Mouse (Mus musculus): ENCODE measurements at regions not wholly inside any gene's neighbourhood (a gene's known extent, or its start where the extent isn't known, plus 50 kb on each side); places are given as distances from the start of the nearest gene placed in this dataset.

DNA sequence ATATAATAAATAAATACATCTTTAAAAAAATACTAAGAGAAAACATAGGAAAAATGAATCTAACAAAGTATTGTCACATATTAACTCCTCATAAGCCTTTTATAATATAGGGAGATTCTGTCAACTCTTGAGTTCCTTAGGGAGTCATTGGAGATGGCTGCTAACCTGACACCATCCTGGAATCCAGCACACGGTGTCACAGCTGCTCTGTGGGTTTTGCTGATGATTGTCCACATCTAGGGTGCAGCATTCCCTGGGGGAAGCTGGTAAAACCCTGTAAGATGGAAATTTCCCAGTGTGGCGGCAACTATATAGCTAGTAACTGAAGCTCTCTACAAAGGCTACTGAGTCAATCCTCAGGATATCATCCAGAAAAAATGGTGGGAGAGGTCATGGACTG is 58.9 kb upstream of the E2f3 start:
- DNase-seq (ENCODE audit: extremely low spot score, low spot score): no peak

DNA sequence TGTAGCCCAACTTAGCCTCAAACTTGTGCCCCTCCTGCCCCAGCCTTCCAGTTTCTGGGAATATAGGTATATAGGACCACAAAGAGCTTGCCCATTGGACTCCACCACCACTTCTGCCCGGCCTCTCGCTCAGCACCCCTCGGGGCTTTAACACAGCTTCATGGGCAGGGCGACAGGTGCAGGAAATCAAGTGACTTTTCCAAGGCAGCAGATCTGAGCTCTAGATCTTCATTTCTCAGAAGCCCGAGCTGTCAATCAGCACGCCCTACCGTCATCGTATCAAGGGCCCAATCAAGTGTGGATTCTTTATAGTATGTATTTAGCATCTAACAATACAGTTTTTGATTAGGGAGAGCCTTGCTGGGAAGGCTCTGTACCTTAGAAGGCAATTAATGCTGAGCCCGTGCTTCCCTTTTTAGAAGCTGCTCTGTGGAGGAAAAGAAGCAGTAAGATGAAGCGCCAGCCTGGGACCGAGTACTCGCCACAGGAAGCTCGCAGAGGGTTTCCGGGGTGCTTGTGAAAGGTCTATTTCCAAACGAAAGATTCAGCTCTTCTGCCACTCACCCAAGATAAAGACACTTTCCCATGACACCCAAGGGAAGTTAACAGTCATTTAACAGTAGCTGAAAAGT is 56.9 kb upstream of the E2f3 start:
- no peak for DNase-seq (ENCODE audit: extremely low spot score, low spot score)

DNA sequence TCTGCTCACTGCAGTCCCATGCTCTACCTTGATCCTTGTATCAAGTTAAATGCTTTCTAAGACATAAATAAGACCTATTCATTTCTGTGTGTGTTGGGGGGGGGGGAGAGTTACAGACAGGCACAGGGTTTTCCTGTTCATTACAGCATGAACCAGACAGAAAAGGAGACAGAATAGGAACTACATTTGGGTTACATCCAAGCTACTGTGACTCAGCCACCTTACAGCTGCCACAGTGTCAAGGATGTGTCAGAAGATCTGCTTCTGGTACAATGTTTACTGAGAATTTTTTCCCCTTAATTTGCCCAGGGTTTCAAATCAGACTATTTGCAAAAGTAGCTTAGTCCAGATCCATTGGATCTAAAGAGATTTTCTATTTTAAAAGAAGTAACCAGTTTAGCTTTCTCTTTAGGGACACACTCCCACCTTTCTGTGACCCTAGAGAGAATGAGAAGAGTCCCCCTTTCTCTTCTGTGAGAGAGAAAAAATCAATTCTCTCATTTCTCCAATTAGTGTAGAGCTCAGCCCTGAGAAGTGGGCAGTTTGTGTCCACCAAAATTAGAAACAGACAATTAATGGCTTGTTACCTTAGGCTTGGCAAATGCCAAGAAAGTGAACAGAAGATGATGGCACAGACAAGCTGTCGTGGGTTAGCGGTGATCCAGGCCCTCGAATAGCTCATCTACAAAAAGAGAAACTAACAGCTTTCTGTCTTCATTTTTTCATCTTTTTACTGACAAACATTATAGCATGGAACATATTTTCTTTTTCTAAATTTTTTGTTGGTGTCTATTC is 55.8 kb upstream of the E2f3 start:
- no peak for DNase-seq (ENCODE audit: extremely low spot score, low spot score)

DNA sequence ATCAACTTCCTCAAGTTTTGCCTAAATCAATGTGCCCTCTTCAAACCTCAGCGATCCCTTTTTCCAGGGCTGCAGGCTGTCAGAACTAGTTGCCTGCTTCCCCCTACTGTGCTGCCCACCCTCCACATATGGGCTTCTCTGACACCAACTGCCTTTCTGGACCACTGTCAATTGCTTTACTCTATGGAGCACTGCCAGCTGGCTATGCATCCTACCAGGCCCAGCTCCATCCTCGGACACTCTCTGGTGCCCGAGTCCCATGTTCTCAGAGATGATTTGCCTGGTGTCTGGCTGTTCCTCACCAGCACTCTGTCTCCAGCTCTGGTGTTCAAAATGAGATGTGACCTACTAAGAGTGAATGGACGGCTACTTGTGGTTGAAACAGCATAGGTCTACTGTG is 54.4 kb upstream of the E2f3 start:
- DNase-seq (ENCODE audit: extremely low spot score, low spot score): no peak

DNA sequence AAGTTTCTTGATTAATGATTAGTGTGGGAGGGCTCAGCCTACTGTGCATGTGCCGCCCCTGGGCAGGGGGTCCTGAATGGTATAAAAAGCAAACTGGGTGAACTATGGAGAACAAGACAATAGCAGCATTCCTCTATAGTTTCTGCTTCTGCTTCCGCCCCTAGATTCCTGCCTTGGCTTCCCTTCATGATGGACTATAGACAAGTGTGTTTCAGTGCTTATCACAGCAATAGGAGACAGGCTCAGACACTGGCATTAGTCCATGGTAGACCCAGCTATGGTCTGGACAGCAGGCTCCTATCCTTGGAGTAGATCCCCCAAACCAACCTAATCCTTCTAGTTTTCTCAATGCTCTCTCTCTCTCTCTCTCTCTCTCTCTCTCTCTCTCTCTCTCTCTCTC is 53.9 kb upstream of the E2f3 start:
- no peak for DNase-seq (ENCODE audit: extremely low spot score, low spot score)

DNA sequence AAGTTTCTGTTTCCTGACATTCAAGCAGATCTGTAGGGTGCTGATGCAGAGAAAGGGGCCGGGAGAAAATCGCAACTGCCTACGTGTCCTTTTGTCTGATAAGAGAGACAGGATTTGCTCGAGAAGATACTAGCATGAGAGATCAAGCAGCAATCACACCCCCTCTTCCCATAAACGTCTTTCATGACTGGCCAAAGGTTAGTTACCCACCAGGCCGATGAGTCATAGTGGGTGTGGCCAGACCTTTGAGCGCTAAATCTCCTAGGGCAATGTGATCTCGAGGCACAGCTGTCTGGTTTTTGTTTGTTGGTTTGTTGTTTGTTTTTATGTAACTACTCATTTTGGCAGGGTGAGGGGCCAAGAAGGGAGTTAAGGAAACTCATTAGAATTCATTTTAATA is 50.7 kb upstream of the E2f3 start:
- DNase-seq (ENCODE audit: extremely low spot score, low spot score): no peak

DNA sequence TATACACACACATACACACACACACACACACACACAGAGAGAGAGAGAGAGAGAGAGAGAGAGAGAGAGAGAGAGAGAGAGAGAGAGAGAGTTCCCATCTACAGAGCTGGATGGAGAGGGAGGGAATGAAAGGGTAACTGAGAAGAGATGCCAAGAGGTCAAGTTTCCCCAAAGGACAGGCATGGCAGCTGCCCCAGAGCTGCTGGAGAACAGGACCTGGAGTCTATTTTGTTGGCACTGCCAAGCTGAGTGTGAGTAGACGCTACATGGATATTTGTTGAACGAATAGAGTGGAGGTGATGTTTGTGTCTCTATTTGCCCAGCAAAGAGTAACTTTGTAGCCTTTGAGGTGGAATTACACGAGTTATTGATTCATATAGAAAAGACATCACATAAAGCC is 50.2 kb upstream of the E2f3 start:
- no peak for DNase-seq (ENCODE audit: extremely low spot score, low spot score)
